Mouse (Mus musculus): ENCODE results near the gene Btbd17. TPM values are rescaled to one million over a fixed set of nuclear protein-coding genes. Genes with fewer than 3 reads are reported as not detected.

Gene Btbd17
- polyA plus RNA-seq, 1 experiment from 2014 or later: not detected

GRCm38 (mm10) chr11:114829499-114830432 is 34.0 kb upstream of the Btbd17 start:
- Histone ChIP-seq H3K27ac (ENCODE audit: low read depth) (peak overlapping the region; percentile 81), H3K4me3 (ENCODE audit: low read depth, low read length) (peak overlapping the region; percentile 29), H3K4me1 (ENCODE audit: insufficient read depth) (peaks cover 19% of the 10 kb centered on the region), H3K27me3 (ENCODE audit: insufficient read depth, low read length) (no peaks in the 10 kb centered on the region), H3K9me3 (ENCODE audit: low read length) (no peaks in the 10 kb centered on the region), H3K4me2 (ENCODE audit: low read depth, low read length) (peak overlapping the region; percentile 68), H3K9ac (replicated peaks) (peak overlapping the region; percentile 52), H3K36me3 (replicated peaks; ENCODE audit: insufficient read depth, low read length) (no peaks in the 10 kb centered on the region)
- ATAC-seq (peak; percentile 91), DNase-seq (peak; percentile 73)
- 15% methylated on average over 24 of the region's 24 CpGs for WGBS (ENCODE audit: insufficient replicate concordance)
- TF ChIP-seq EP300 (IDR thresholded peaks at IDR 0.05; ENCODE audit: low read depth) (no peak), CTCF (IDR thresholded peaks at IDR 0.05; ENCODE audit: low read depth) (no peak)

GRCm38 (mm10) chr11:114826686-114827085 is 30.9 kb upstream of the Btbd17 start:
- Histone ChIP-seq H3K4me2 (ENCODE audit: low read depth, low read length) (no peak overlapping the region), H3K9me3 (ENCODE audit: low read length) (no peaks in the 10 kb centered on the region), H3K9ac (replicated peaks) (no peak overlapping the region; the same call in 1 of the 2 replicates), H3K4me1 (ENCODE audit: insufficient read depth) (peaks cover 22% of the 10 kb centered on the region), H3K27me3 (ENCODE audit: insufficient read depth, low read length) (no peaks in the 10 kb centered on the region), H3K27ac (ENCODE audit: low read depth) (peak overlapping the region; percentile 44; the same call in 1 of the 2 replicates), H3K4me3 (ENCODE audit: low read depth, low read length) (no peak overlapping the region), H3K36me3 (replicated peaks; ENCODE audit: insufficient read depth, low read length) (no peaks in the 10 kb centered on the region)
- peak; percentile 24; the same call in 1 of the 2 replicates for ATAC-seq
- TF ChIP-seq EP300 (IDR thresholded peaks at IDR 0.05; ENCODE audit: low read depth) (peak; percentile 27; the same call in 1 of the 2 replicates), CTCF (IDR thresholded peaks at IDR 0.05; ENCODE audit: low read depth) (no peak)
- DNase-seq: no peak
- WGBS (ENCODE audit: insufficient replicate concordance): 18% methylated on average over 5 of the region's 5 CpGs

- no peak for TF ChIP-seq EP300 (IDR thresholded peaks at IDR 0.05; ENCODE audit: low read depth)
- no peak for TF ChIP-seq CTCF (IDR thresholded peaks at IDR 0.05; ENCODE audit: low read depth)
- Histone ChIP-seq H3K27me3 (ENCODE audit: insufficient read depth, low read length) (no peaks in the 10 kb centered on the region), H3K9ac (replicated peaks) (peak overlapping the region; percentile 30; the same call in 1 of the 2 replicates), H3K27ac (ENCODE audit: low read depth) (no peak overlapping the region), H3K4me3 (ENCODE audit: low read depth, low read length) (no peak overlapping the region), H3K36me3 (replicated peaks; ENCODE audit: insufficient read depth, low read length) (no peaks in the 10 kb centered on the region), H3K4me2 (ENCODE audit: low read depth, low read length) (no peak overlapping the region), H3K9me3 (ENCODE audit: low read length) (no peaks in the 10 kb centered on the region), H3K4me1 (ENCODE audit: insufficient read depth) (peaks cover 7% of the 10 kb centered on the region)
- ATAC-seq (no peak), DNase-seq (no peak)
- WGBS (ENCODE audit: insufficient replicate concordance): 48% methylated on average over 11 of the region's 11 CpGs
Observed at GRCm38 (mm10) chr11:114823199-114823725, 27.5 kb upstream of the Btbd17 start.

GRCm38 (mm10) chr11:114822727-114823126 is 27.0 kb upstream of the Btbd17 start:
- ATAC-seq (peak; percentile 45; the same call in 1 of the 2 replicates), DNase-seq (peak; percentile 60)
- Histone ChIP-seq H3K9me3 (ENCODE audit: low read length) (no peaks in the 10 kb centered on the region), H3K9ac (replicated peaks) (no peak overlapping the region), H3K27ac (ENCODE audit: low read depth) (no peak overlapping the region), H3K4me1 (ENCODE audit: insufficient read depth) (peaks cover 7% of the 10 kb centered on the region), H3K4me2 (ENCODE audit: low read depth, low read length) (no peak overlapping the region), H3K27me3 (ENCODE audit: insufficient read depth, low read length) (no peaks in the 10 kb centered on the region), H3K36me3 (replicated peaks; ENCODE audit: insufficient read depth, low read length) (no peaks in the 10 kb centered on the region), H3K4me3 (ENCODE audit: low read depth, low read length) (no peak overlapping the region)
- 75% methylated on average over 12 of the region's 12 CpGs for WGBS (ENCODE audit: insufficient replicate concordance)
- TF ChIP-seq CTCF (IDR thresholded peaks at IDR 0.05; ENCODE audit: low read depth): no peak
- TF ChIP-seq EP300 (IDR thresholded peaks at IDR 0.05; ENCODE audit: low read depth): no peak

- DNase-seq: no peak
- Histone ChIP-seq H3K4me2 (ENCODE audit: low read depth, low read length) (no peak overlapping the region), H3K9ac (replicated peaks) (no peak overlapping the region), H3K9me3 (ENCODE audit: low read length) (no peaks in the 10 kb centered on the region), H3K27ac (ENCODE audit: low read depth) (no peak overlapping the region; the same call in 1 of the 2 replicates), H3K4me3 (ENCODE audit: low read depth, low read length) (no peak overlapping the region), H3K36me3 (replicated peaks; ENCODE audit: insufficient read depth, low read length) (no peaks in the 10 kb centered on the region), H3K27me3 (ENCODE audit: insufficient read depth, low read length) (no peaks in the 10 kb centered on the region), H3K4me1 (ENCODE audit: insufficient read depth) (peaks cover 7% of the 10 kb centered on the region)
- no peak for ATAC-seq
- TF ChIP-seq EP300 (IDR thresholded peaks at IDR 0.05; ENCODE audit: low read depth): no peak
- TF ChIP-seq CTCF (IDR thresholded peaks at IDR 0.05; ENCODE audit: low read depth): no peak
- WGBS (ENCODE audit: insufficient replicate concordance): 39% methylated on average over 1 of the region's 1 CpGs
Observed at GRCm38 (mm10) chr11:114821325-114821724, 25.6 kb upstream of the Btbd17 start.

GRCm38 (mm10) chr11:114820444-114820843 is 24.7 kb upstream of the Btbd17 start:
- Histone ChIP-seq H3K9ac (replicated peaks) (no peak overlapping the region), H3K9me3 (ENCODE audit: low read length) (no peaks in the 10 kb centered on the region), H3K27ac (ENCODE audit: low read depth) (no peak overlapping the region), H3K4me3 (ENCODE audit: low read depth, low read length) (no peak overlapping the region), H3K36me3 (replicated peaks; ENCODE audit: insufficient read depth, low read length) (no peaks in the 10 kb centered on the region), H3K27me3 (ENCODE audit: insufficient read depth, low read length) (no peaks in the 10 kb centered on the region), H3K4me2 (ENCODE audit: low read depth, low read length) (no peak overlapping the region), H3K4me1 (ENCODE audit: insufficient read depth) (peaks cover 7% of the 10 kb centered on the region)
- ATAC-seq (no peak), DNase-seq (no peak)
- TF ChIP-seq EP300 (IDR thresholded peaks at IDR 0.05; ENCODE audit: low read depth) (no peak), CTCF (IDR thresholded peaks at IDR 0.05; ENCODE audit: low read depth) (no peak)
- 51% methylated on average over 3 of the region's 3 CpGs for WGBS (ENCODE audit: insufficient replicate concordance)
